Mouse (Mus musculus): ENCODE measurements around the gene Ttc21a.

Ttc21a gene

GRCm38 (mm10) chr9:119941407-119941806 is 4.0 kb downstream of the Ttc21a start:
- no peak for DNase-seq (ENCODE audit: low spot score)

GRCm38 (mm10) chr9:119941861-119942260 is 4.5 kb downstream of the Ttc21a start:
- no peak for DNase-seq (ENCODE audit: low spot score)

DNA sequence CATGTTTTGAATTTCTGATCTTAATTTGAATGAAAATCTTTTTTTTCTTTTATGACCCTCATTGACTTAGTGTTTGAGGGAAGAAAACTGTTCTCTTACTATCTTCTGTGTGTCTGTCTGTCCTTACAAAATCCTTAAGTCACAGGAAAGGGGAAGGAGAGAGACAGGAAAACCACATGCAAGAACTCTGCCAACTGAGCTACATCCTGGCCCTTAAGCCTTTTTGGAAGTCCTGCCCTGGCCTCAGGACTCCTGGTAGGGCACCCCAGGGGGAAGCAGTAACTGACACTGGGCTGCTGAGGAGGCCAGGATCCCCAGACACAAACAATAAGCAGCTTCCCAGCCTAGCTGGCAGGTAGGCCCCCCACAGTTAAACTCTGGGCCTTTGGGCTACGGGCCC is 5.9 kb downstream of the Ttc21a start:
- no peak for DNase-seq (ENCODE audit: low spot score)

DNA sequence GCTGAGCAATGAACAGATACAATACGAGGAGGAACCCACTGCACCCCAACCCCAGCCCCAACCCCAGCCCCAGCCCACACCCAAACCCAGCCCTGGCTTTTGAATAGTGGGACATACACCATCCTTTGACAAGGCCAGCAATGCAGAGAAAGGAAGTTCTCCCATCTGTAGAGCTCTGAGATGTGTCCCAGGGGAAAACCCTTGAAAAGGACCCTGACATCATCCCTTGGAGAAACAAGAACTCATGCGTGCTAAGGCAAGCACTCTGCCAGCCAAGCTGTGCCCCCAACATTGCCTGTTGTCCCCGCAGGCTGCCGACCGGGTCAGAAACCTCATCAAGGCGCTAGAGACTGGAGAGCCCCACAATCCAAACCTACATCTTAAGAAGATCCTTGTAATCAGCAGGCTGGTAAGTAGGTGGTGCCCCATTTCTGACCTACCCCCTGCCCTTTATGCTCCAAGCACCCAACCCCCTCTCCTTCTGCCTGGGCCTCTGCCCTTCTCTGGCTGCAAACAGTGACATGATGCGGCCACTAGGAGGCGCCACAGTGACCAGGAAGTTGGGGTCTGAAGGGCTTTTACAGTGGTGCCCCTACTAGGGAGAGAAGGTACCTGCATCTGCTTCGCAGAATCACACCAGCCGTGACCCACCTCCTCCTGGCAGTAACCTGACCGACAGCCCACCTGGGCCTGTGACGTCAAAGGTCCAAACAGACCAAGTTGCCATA is 7.9 kb downstream of the Ttc21a start:
- no peak for DNase-seq (ENCODE audit: low spot score)

DNA sequence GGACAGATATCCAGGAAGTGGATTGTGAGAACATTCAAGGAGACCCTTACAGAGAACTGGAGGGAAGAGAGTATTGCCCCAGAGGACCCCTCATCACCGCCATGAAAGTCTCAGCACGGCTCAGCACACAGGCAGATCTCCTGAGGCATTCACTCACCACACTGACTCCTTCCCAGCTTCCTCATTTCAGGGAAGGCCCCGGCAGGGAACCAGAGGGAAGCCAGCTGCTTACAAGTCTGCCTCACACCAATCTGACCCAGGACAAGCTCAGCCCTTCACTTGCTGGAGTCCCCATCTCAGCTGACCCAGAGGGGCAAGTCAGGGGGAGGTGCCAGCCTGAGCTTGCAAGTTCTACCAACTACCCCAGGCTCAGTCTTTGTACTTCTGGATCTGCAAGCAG is 11.4 kb downstream of the Ttc21a start:
- no peak for DNase-seq (ENCODE audit: low spot score)

DNA sequence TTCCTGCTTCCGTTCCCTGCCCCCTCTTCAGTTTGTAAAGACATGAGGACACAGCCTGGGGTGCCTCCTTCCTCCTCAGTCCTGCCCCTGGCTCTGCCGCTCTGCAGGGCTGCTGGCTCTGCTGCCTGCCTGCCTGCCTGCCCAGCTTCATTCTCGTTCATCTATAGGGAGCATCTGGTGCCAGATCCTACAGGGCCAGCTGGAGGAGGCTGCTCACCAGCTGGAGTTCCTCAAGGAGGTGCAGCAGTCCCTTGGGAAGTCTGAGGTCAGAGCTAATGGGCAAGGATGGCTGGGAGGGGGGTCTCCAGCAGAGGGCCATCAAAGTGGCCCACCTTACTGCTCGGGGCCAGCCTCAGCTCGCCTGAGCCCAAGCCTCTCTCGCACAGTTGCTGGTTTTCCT is 13.0 kb downstream of the Ttc21a start:
- no peak for DNase-seq (ENCODE audit: low spot score)

DNA sequence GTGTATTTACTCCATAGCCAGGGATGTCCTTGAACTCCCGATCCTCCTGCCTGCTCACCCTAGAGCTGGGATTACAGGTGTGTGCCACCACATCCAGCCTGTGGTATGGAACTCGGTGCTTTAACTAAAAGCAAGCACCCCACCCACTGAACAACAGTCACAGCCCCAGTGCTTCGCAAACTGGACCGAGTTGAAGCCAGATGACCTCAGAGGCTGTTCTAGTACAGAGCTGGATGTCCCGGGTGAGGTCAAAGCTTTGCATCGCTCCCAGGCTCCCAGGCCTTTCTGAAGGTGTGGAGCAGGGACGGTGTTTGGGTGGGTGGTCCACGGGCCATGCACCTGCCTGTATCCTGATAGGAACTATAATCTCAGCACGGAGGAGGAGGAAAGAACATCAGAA is 14.0 kb downstream of the Ttc21a start:
- no peak for DNase-seq (ENCODE audit: low spot score)

DNA sequence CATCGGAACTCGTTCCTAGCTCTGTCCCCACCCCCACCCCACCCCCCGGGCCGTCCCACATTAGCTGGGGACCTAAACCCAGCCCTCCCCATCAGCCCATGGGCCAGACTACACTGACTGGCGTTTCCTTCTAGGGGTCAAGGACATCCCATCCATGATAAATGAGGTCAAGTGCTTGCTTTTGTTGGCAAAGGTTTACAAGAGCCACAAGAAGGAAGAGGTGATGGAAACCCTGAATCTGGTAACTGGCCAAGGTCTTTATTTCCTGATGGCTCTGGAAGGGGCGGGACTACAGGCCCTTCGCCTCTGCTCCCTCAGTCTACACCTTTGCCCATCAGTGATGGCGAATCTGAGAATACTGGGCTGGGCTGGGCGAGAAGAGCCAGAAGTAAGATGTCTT is 21.4 kb downstream of the Ttc21a start:
- no peak for DNase-seq (ENCODE audit: low spot score)

DNA sequence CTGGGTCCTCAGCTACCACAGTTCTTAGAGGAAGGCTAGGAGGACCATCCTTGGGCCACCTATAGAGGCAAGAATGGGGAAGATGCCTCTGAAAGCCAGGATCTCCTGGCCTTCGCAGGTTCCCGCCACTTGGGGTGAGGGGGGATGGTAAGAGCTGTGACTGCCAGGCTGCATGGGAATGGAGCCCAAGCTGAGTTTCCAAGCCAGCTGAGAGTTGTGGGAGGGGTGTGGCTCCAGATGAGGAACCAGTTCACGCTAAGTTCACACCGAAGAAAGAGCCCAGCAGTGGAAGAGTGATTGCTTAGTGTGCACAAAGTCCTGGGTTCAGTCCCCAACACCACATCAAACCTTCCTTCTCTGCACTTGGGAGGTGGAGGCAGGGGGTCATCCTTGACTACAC is 24.8 kb downstream of the Ttc21a start:
- no peak for DNase-seq (ENCODE audit: low spot score)

DNA sequence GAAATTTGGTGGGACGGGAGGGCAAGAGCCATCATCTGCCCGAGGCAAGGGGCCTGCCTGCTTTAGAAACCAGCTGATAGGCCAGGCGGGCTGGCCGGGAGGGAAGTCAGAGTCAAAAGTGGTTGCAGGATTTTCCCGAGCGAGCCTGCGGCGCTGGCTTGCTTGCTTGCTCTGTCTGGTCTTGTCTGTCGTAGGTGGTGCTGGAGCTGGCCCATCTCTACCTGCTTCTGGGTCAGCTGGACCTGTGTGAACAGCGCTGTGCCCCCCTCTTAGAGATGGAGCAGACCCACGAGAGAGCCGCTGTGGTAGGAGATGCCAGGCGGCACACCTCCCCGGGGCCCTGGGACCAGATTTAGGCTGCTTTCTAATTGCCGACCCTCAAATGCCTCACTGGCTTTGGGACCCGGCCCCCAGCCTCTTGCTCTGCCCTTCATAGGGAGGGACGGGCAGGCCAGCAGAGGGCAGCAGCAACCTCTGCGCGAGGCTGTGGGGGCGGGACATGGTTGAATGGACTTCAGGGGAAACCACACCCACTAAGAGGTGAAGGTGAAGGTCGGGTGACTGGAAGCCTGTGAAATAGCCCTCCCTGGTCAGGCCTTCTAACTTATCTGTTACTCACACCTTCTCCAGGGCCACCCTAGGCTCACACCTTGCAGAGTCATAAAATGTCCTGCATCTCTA is 25.7 kb downstream of the Ttc21a start:
- peak; percentile 69 for DNase-seq (ENCODE audit: low spot score)

DNA sequence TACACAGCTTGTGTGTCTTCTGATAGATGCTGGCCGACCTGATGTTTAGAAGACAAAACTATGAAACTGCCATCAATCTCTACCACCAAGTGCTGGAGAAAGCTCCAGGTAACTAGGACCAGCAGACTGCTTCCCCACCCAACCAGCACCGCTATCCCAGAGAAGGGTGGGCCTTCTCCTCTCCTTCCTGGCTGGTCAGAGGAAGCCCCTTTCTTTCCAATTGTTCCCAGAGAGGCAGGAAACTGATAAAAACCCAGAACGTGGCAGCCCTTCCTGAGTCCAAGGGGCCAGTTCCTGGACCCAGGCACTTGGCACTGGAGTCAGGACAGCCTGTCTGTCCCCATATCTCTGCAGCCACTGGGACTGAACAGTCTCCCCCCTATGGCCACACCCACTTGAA is 26.8 kb downstream of the Ttc21a start:
- no peak for DNase-seq (ENCODE audit: low spot score)

DNA sequence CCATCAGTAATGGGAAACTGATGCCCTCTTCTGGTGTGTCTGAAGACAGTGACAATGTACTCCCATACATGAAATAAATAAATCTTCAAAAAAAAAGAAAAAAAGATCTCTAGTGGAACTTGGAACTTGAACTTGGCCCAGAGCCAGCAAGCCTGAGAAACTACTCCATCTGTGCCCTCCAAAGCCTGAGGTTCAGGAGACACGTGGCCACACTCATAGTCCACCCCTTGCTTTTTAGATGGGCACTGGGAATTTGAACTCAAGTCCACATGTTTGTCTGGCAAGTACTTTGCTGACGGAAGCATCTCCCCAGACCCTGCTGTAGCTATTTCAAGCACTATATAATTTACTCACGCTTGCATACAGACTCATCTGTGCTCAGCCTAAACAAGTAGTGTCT is 27.8 kb downstream of the Ttc21a start:
- no peak for DNase-seq (ENCODE audit: low spot score)

GRCm38 (mm10) chr9:119966221-119966910 is 29.0 kb downstream of the Ttc21a start:
- DNase-seq (ENCODE audit: low spot score), result no peak

GRCm38 (mm10) chr9:119969811-119970210 is 32.4 kb downstream of the Ttc21a start:
- no peak for DNase-seq (ENCODE audit: low spot score)

GRCm38 (mm10) chr9:119970221-119970620 is 32.8 kb downstream of the Ttc21a start:
- DNase-seq (ENCODE audit: low spot score), result peak; percentile 72

GRCm38 (mm10) chr9:119970763-119971656 is 33.6 kb downstream of the Ttc21a start:
- DNase-seq (ENCODE audit: low spot score), result no peak

- no peak for DNase-seq (ENCODE audit: low spot score)
Observed at GRCm38 (mm10) chr9:119972166-119972565, 34.8 kb downstream of the Ttc21a start.

DNA sequence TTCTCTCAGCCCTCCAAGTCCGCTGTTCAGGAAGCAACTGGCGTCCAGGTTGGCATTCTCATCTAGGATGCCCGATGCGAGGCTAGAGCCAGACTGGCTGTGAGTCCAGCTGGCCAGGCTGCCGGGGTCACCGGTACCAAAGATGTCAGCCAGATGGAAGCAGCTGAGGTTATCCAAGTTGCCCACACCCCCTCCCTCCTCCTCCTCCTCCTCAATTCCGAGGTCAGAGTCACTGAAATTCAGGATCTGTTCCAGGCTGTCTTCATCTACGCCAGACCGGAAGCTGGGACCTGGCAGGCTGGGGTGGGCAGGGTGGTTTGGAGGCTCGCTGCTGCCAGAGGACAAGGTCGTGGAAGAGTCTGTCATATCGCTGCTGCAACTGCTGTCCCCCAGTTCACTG is 35.2 kb downstream of the Ttc21a start:
- no peak for DNase-seq (ENCODE audit: low spot score)

DNA sequence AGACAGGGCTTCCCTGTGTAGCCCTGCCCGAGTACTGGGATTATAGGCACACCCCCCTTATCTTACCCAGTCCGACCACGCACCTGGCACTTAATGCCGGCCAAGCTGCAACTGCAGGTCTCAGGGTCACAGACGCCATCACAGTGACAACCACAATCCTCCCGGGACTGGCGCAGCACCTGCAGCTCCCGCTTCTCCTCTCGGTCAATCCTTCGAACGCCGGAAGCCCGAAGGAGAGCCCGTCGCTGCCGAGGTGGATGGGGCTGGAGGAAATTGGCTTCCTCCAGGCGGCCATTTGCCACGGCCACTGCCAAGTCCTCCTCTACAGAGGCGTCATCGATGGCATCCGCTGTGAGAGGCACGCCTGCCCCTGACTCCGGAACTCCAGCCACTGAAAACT is 35.9 kb downstream of the Ttc21a start:
- no peak for DNase-seq (ENCODE audit: low spot score)

- no peak for DNase-seq (ENCODE audit: low spot score)
Observed at GRCm38 (mm10) chr9:119973869-119974520, 36.6 kb downstream of the Ttc21a start.

- no peak for DNase-seq (ENCODE audit: low spot score)
Observed at GRCm38 (mm10) chr9:119974609-119975008, 37.2 kb downstream of the Ttc21a start.

DNA sequence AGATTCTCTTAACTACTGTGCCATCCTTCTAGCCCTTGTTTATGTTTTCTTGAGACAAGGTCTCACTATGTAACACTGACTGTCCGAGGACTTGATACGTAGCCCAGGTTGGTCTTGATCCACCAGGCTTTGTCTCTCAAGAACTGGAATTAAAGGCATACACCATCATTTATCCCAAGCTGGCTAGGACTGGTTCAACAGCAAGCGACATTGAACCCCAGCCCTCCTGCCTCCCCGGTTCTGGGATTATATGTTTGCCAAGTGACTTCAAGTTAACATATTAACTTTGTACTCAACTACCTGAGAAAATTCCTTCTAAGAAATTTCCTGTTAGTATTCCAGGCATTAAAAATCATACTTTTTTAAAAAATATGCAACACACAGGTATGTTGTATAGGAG is 37.9 kb downstream of the Ttc21a start:
- no peak for DNase-seq (ENCODE audit: low spot score)
